Mouse (Mus musculus): ENCODE measurements around the gene Rrp9.
"Not testable (repeated sequence)": the region's sequence is repeated elsewhere in the genome, so short reads cannot be mapped to it uniquely, and the experiment has no call there.

The Rrp9 gene

GRCm38 (mm10) chr9:106473753-106474105, 2.0 kb upstream of the Rrp9 start:
- in situ Hi-C loops (cut with MboI, MseI): no loop called here

GRCm38 (mm10) chr9:106474456-106474855, 1.3 kb upstream of the Rrp9 start:
- in situ Hi-C loops (cut with MboI, MseI): no loop called here

DNA sequence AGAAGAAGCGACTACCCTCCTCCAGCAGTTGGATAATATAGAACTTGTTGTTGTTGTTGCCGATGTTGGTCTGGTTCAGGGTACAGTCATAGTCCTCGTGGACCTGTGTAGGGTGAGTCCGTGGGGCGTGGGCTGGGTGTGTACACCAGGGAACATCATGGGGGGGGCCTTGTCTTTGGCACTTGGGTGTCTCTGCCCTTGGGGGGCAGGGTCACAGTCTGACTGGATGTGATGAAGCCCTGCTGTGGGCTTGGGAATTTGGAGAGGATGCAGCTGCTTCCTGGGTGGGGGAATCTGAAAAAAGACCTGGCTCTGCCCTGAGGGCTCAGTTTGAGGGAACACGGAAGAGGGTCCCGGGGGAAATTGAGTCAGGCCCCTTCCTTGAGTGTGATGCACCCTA, 717 bp upstream of the Rrp9 start:
- in situ Hi-C loops (cut with MboI, MseI): loop anchor here (5.0 kb wide), 2 partner anchors 38 to 193 kb away; partner anchors contain the start of genes Acy1 and Poc1a

- in situ Hi-C loops (cut with MboI, MseI): loop anchor here (5.0 kb wide), 2 partner anchors 39 to 194 kb away; partner anchors contain the start of genes Acy1 and Poc1a
Observed at GRCm38 (mm10) chr9:106476002-106476923, 500 bp downstream of the Rrp9 start.

- in situ Hi-C loops (cut with MboI, MseI): loop anchor here (5.0 kb wide), 2 partner anchors 40 to 195 kb away; partner anchors contain the start of genes Acy1 and Poc1a
Observed at GRCm38 (mm10) chr9:106476924-106477484, 1.2 kb downstream of the Rrp9 start, which contains the start of gene Parp3. Parp3 (minus strand) TSS chr9:106476949.

GRCm38 (mm10) chr9:106477649-106478048, 1.9 kb downstream of the Rrp9 start:
- in situ Hi-C loops (cut with MboI, MseI): loop anchor here (5.0 kb wide), 2 partner anchors 40 to 195 kb away; partner anchors contain the start of genes Acy1 and Poc1a

DNA sequence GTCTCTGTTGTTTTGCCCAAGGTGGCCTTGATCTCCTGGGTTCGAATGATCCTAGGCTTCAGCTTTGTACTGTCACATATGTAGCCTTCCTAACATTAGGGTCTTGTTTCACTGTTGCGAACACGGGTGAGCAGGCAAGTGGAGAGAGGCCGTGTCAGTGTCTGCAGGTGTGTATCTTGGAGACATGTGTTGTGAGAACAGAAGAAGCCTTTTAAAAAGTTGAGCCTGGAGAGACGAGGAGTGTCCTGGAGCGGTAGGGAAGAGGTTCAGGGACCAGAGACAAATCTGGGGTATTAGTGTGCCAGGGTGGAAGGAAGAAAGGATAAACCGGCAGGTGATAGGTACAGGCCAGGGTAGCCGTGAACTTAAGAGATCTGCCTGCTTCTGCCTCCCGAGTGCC, 2.3 kb downstream of the Rrp9 start:
- in situ Hi-C loops (cut with MboI, MseI): loop anchor here (5.0 kb wide), 2 partner anchors 41 to 196 kb away; partner anchors contain the start of genes Acy1 and Poc1a

DNA sequence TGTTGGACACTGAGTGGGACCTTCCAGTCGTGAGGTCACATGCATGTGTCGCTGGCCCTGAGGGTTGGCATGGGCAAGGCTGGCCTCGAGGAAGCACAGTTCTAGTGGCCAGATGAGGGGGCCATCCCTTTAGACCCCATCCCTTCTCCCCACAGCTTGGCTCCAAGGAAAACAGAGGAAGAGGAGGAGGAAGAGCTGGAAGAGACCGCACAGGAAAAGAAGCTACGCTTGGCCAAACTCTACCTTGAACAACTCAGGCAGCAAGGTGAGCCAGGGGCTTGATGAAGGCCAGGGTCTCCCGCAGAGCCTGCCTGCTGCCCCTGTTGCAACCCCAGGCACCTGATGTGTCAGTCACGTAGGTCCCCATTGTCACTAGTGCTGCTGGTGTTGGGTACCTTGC, 4.8 kb downstream of the Rrp9 start:
- in situ Hi-C loops (cut with MboI, MseI): no loop called here

- in situ Hi-C loops (cut with MboI, MseI): no loop called here
Observed at GRCm38 (mm10) chr9:106481075-106481474, 5.3 kb downstream of the Rrp9 start.

DNA sequence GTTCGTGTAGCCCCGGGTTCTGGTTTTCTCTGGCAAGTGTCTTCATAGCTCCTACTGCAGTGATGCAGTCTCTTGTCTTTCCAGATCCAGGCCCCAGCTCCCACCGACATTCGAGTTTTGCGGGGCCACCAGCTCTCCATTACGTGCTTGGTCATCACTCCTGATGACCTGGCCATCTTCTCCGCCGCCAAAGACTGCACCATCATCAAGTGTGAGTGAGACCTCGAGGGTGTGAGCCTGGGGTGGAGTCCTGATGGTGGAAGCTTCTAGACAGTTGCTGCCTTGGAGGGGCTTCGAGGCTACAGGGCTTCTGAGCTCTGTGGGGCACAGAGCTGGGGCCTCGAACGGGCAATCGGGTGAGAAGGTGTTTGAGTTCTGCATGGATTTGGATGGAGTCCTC, 5.9 kb downstream of the Rrp9 start:
- in situ Hi-C loops (cut with MboI, MseI): no loop called here

- in situ Hi-C loops (cut with MboI, MseI): no loop called here
Observed at GRCm38 (mm10) chr9:106482578-106483115, 6.9 kb downstream of the Rrp9 start.

GRCm38 (mm10) chr9:106483136-106483535, 7.4 kb downstream of the Rrp9 start:
- in situ Hi-C loops (cut with MboI, MseI): no loop called here

DNA sequence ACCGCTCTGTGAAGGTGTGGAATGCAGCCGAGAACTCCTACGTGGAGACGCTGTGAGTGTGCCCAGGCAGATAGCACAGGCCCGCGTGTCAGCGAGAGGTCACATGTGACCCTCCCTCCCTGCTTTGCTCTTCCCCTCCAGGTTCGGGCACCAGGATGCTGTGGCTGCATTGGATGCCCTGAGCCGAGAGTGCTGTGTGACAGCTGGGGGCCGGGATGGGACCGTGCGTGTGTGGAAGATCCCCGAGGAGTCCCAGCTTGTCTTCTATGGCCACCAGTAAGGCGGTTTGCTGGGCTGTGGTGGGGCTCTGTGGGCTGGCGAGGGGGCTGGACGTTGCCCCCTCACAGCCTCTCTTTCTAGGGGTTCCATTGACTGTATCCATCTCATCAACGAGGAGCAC, 7.8 kb downstream of the Rrp9 start:
- in situ Hi-C loops (cut with MboI, MseI): no loop called here

DNA sequence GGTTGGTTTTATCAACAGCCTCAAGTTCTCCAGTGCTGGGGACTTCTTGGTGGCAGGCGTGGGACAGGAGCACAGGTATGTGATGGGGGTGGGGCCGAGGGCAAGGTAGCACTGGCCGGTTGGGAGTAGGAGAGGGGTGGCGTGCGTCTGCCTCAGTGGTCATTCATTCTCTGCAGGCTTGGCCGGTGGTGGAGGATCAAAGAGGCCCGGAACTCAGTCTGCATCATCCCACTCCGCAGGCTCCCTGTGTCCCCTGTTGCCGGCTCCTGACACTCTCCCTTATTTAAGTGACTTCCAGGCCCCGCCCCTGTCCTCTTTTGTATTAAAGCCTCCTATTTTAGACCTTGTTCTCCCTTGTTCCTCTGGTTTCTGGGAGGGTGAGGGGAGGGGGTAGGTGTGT, 9.3 kb downstream of the Rrp9 start:
- in situ Hi-C loops (cut with MboI, MseI): no loop called here

DNA sequence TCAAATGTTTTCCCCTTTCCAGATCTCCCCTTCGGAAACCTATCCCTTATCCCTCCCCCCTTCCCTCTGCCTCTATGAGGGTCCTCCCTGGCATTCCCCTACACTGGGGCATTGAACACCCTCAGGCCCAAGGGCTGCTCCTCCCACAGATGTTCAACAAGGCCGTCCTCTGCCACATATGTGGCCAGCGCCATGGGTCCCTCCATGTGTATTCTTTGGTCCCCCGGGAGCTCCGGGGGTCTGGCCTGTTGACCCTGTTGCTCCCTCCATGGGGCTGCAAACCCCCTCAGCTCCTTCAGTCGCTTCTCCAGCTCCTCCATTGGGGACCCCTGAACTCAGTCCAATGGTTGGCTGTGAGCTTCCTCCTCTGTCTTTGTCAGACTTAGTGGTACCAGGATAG, 11.8 kb downstream of the Rrp9 start:
- in situ Hi-C loops (cut with MboI, MseI): not testable (repeated sequence)

GRCm38 (mm10) chr9:106499667-106500066, 23.9 kb downstream of the Rrp9 start, which contains the start of gene Iqcf1:
Iqcf1 (plus strand) TSS chr9:106499967.
- in situ Hi-C loops (cut with MboI, MseI): no loop called here

DNA sequence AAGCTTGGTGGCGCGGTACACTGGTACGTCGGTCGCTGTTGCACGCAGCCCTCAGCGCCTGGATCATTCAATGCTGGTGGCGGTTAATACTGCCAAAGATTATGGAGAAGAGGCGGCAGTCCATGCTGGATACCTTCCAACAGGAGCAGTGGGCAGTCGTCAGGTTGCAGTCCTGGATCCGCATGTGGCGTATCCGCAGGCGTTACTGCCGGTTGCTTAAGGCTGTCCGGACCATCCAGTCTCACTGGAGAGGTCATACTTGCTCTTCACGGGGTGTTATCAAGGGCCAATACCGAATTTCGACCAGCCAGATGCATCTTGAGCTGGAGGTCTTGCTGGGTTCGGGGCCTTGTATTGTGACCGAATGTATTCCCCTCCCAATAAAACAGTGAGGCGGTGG, 26.1 kb downstream of the Rrp9 start:
- in situ Hi-C loops (cut with MboI, MseI): no loop called here

- in situ Hi-C loops (cut with MboI, MseI): no loop called here
Observed at GRCm38 (mm10) chr9:106504246-106504645, 28.5 kb downstream of the Rrp9 start.

DNA sequence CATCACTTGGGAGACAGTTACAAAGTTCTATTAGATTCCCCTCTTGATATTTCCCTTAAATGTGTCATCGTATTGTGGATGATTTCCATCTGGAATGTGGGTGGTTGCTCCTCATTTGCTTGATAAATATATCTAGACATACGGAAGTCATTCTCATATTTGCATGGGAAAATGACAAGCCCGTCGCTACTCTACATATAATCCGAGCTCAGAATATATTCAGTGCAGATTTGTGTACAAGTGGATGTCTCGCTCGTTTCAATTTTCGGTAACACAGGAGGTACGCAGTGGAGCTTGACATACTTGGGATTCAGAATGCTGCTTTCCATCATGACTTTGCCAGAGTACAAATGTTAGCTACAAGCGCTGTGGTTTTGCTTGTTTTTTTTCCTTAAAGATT, 33.6 kb downstream of the Rrp9 start:
- in situ Hi-C loops (cut with MboI, MseI): no loop called here

DNA sequence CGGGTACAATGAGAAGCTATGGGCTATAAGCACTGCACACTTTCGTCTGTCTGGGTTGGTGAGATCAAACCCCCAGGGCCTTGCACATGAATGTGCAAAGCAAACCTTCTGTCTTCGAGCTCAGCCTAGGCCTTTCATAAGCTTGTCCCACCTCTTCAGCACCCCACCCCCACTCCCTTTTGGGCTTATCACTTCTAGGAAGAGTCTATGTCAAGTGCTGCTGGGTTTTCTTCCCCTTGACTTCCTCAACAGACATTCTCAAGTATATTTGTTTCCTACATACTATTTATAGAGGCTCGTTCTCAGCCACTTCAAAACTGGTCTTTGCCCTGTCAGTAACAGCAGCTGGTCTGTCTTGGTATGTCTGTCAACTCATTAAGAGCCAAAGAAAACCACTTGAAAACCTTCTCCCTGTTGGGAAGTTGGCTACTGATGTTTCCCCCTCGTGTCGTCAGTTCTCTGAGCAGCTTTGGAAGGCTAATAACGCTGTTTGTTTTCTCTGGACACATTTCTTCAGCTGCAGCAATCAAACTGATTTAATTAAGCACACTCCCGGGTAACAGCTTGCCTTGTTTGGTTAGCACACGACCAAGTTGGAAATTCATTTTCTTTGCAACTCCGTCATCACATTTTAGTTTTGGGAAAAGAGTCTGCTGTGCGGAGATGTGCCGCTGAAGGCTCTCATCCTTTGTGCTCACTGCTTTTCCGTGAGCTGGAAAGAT, 37.1 kb downstream of the Rrp9 start:
- in situ Hi-C loops (cut with MboI, MseI): no loop called here

DNA sequence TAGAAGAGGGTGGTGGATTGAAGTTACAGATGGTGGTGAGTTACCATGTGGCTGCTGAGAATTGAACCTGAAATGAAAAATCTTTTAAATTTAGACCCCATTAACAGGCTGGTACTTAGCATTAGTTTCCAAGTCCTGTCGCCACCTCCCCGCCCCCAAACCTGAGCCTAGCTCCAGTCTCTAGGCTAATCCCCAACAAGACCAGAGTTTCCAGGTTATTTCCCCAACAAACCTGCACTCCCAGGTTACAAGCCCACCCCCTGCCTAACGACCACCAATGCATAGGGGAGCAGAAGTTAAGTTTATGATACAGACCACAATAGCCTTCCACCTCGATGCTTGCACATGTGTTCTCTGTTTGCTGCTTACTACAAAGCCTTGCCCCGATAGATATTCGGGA, 37.8 kb downstream of the Rrp9 start:
- in situ Hi-C loops (cut with MboI, MseI): no loop called here

- in situ Hi-C loops (cut with MboI, MseI): no loop called here
Observed at GRCm38 (mm10) chr9:106514273-106514672, 38.5 kb downstream of the Rrp9 start, which contains the start of gene Iqcf5. Iqcf5 (plus strand) TSS chr9:106514573.
